Mouse (Mus musculus): Measurements from ENCODE around the gene Vmn1r87. TPM values are rescaled to one million over a fixed set of nuclear protein-coding genes. Genes with fewer than 3 reads are reported as not detected.

The Vmn1r87 gene
- total RNA-seq (2023), result not detected

DNA sequence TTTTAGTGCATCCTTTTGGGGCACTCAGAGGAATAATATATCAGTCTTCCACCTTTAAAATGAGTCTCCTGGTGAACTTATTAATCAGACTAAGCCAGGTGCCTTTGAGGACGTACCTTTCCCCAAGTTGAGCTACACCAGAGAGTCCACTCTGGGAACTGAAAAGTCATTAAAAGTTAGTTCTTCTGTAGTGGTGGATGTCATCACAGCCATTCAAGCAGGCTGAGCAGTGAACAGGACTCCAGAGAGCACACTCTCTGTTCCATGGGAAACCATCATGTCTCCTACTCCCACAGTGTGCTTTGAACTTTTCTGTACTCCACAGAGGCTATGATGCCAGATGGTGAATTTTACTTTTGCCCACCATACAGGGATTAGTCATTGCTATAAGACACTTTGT, at the start of gene Vmn1r87:
Gene Vmn1r87 (minus strand): TSS at position 101 of the 400 bp plus-strand sequence.

DNA sequence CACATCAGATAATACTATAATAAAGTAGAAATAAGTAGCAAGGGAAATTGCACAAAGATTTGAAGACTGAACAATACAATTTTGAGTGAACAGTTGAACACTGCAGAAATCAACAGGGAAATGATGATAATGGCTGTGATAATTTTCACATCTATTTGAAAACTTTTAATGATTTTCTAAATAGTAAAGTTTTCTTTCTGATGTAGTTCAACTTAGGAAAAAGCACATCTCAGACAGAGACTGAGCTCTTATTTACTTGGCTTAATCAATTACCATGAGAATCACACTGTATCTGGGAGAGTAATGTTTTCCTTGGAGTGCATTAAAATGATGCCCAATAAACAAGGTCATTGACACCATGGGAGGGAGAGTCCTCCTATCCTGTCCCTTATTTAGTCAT, 19.3 kb upstream of the Vmn1r87 start, which contains the start of gene Vmn1r88:
Gene Vmn1r88 (plus strand): TSS at position 301 of the 400 bp plus-strand sequence.

DNA sequence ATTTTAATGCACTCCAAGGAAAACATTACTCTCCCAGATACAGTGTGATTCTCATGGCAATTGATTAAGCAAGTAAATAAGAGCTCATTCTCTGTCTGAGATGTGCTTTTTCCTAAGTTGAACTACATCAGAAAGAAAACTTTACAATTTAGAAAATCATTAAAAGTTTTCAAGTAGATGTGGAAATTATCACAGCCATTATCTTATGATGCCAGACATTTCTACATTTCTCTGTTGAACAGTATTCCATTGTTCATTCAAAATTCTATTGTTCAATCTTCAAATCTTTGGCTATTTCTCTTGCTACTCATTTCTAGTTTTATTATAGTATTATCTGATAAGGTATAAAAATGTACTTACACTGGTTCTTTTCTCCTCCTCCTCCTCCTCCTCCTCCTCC, 20.1 kb downstream of the Vmn1r87 start, which contains the start of gene Vmn1r86:
Gene Vmn1r86 (minus strand): TSS at position 101 of the 400 bp plus-strand sequence.

DNA sequence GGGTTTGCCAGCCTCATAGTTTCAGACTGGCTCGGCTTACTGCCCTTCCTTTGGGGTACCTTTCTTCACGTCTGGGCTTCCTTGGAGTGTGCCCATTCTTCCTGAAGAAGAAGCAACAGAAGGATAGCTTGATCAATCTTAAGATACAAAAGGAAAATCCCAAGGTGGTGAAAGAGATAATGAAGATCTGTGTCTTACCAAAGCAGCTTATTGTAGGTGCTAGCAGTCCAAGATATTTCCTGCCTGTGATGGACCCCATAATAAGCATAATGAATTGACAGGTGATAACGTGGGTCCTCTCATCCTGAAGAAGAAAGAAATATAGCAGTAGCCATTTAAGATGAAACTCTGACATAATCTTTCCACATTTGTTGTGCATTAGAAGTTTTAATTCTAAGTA, 44.9 kb downstream of the Vmn1r87 start, which contains the start of gene Vmn1r85:
Gene Vmn1r85 (minus strand): TSS at position 101 of the 400 bp plus-strand sequence.

Other genes starting within 250 kb of the Vmn1r87 start
- 10.0 TPM for gene Zscan22, start 242.3 kb downstream of the Vmn1r87 start, total RNA-seq (2023)
- gene Rps5, start 217.9 kb downstream of the Vmn1r87 start, total RNA-seq (2023), result 2,861 TPM
- 1.0 TPM for gene Rnf225, start 212.7 kb downstream of the Vmn1r87 start, total RNA-seq (2023)
- 3.5 TPM for gene Zfp324, start 174.3 kb downstream of the Vmn1r87 start, total RNA-seq (2023)
- 9.0 TPM for gene Zfp446, start 162.3 kb downstream of the Vmn1r87 start, total RNA-seq (2023)
- gene Slc27a5, start 142.0 kb downstream of the Vmn1r87 start, total RNA-seq (2023), result 0.41 TPM
- 405 TPM for gene Trim28, start 141.0 kb downstream of the Vmn1r87 start, total RNA-seq (2023)
- gene Zbtb45, start 130.1 kb downstream of the Vmn1r87 start, total RNA-seq (2023), result 17.4 TPM
- 106 TPM for gene Chmp2a, start 105.3 kb downstream of the Vmn1r87 start, total RNA-seq (2023)
- 84.1 TPM for gene Ube2m, start 101.9 kb downstream of the Vmn1r87 start, total RNA-seq (2023)
- 0.44 TPM for gene Mzf1, start 85.4 kb downstream of the Vmn1r87 start, total RNA-seq (2023)
- gene Vmn1r85, start 45.0 kb downstream of the Vmn1r87 start, total RNA-seq (2023), result not detected
- gene Vmn1r86, start 20.2 kb downstream of the Vmn1r87 start, total RNA-seq (2023), result not detected
- 0.15 TPM for gene Vmn1r88, start 19.4 kb upstream of the Vmn1r87 start, total RNA-seq (2023)
- gene Vmn1r89, start 72.9 kb upstream of the Vmn1r87 start, total RNA-seq (2023), result not detected
- 19.8 TPM for gene Lig1, start 137.1 kb upstream of the Vmn1r87 start, total RNA-seq (2023)
- gene Zswim9, start 138.6 kb upstream of the Vmn1r87 start, total RNA-seq (2023), result 5.9 TPM
- 0.27 TPM for gene Pla2g4c, start 184.5 kb upstream of the Vmn1r87 start, total RNA-seq (2023)

All from CD4-positive naive resting alpha-beta T cell, adult 57 days (primary cell).